ENCODE assay signal across 16 mouse cellular contexts in the genomic region with DNA sequence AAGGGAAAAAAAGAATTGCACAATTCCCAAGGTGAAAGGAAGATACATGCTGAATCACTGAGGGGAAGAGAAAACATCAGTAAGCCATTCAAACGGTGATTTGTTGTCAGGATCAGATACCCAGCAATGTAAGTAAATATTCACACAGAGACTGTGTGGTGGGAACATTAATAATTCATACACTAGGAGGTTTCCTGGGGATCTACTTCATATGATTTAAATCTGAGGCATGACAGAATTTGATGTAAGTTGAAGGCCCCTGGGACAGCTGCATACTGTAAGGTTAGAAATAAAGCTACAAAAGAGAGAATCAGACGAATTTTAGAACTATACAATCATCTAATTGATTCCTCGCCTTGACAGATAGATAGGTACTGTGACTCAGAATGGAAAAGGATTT. TPM values are rescaled to one million over a fixed set of nuclear protein-coding genes. Genes with fewer than 3 reads are reported as not detected.
"Had no signal": no experiment of that assay in that cellular context is flagged by ENCODE, and none has a peak within 500 bp of the region (broad histone marks: within the 10 kb centered on the region; RNA-seq: fewer than 3 reads in every experiment).

No protein-coding gene starts in this region.

- H3K4me2 ChIP-seq: limb, embryonic 12.5 days; limb, embryonic 15.5 days; liver, embryonic 11.5 days; lung, embryonic 14.5 days had no signal

- DNase-seq: kidney, adult 2 months; kidney, postnatal 10 days; kidney, postnatal 36 days; layer of hippocampus, postnatal 36 days; left cerebral cortex, postnatal 4 days; liver, postnatal 0 days; lung, embryonic 14.5 days; thymus, adult 18-20 months; thymus, postnatal 36 days had no signal

- H3K9me3 ChIP-seq: limb, embryonic 12.5 days; limb, embryonic 15.5 days had no signal

- H3K4me1 ChIP-seq: limb, embryonic 12.5 days; limb, embryonic 15.5 days had no signal

- H3K27me3 ChIP-seq: limb, embryonic 12.5 days; limb, embryonic 15.5 days had no signal

- ATAC-seq: liver, postnatal 0 days; lung, postnatal 0 days had no signal

- H3K36me3 ChIP-seq: limb, embryonic 12.5 days; limb, embryonic 15.5 days had no signal

- H3K27ac ChIP-seq: limb, embryonic 12.5 days; limb, embryonic 15.5 days; liver, embryonic 14.5 days; macrophage had no signal

- H3K9ac ChIP-seq: limb, embryonic 12.5 days; limb, embryonic 15.5 days; liver, embryonic 14.5 days; liver, postnatal 0 days; lung, embryonic 14.5 days had no signal

- H3K4me3 ChIP-seq: limb, embryonic 12.5 days; limb, embryonic 15.5 days had no signal

RNA-seq across cellular contexts. Expression of a gene that starts 45.1 kb away (rescaled TPM):
- polyA plus RNA-seq: kidney, adult 2 months; liver, postnatal 0 days; macrophage; small intestine, adult 2 months had no signal
